Mouse (Mus musculus): Measurements from ENCODE around the gene Ptk7.

Gene Ptk7

DNA sequence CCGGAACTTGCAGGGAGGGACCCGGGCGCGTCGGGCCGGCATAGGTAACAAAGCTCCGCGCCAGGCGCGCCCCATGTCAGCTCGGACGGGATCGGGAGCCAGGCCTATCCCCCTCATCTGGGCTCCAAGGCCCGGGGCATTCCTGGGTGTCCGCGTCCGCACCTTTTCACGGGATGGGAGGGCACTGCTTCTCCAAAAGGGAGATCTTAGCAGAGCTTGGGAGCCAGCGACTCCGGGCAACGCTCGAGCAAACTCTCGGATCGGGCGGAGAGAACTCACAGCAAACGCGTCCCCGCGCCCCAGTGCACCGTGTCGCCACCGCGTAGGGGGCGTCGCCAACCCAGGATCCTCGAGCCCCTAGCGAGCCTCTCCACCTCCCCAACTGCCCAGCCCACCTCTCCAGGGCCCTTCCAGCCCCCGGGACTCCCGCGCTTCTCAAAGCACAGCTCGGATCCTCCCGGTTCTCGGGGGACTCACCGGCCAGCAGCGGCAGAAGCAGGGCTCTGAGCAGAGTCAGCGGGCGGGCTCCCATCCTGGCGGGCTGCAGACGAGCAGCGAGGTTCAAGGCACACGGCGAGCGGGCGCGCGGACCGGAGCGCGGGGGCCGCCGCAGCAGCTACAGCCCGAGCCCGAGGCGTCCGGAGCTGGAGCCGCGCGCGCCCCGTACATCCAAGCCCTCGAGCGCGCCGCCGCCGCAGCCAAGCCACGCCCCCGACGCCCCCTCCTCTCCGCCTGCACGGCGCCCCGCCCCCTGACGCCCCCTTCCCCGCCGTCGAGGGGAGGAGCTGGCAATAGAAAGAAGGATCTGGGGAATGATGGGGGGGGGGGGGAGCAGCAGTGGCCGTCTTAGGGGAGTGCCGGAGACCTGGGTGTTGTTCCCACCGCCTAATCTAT is at the start of gene Ptk7:
Gene Ptk7 (minus strand): TSS at position 714 of the 894 bp plus-strand sequence.
- DNase-seq (ENCODE audit: low read depth, low spot score) = peak; percentile 93

- no peak for DNase-seq (ENCODE audit: low read depth, low spot score)
Measured at GRCm38 (mm10) chr17:46678911-46679310, 49.6 kb upstream of the Ptk7 start.

GRCm38 (mm10) chr17:46678416-46678815 is 49.1 kb upstream of the Ptk7 start, which contains the start of gene Mea1:
Mea1 (plus strand) TSS chr17:46678793.
- DNase-seq (ENCODE audit: low read depth, low spot score) = no peak

DNA sequence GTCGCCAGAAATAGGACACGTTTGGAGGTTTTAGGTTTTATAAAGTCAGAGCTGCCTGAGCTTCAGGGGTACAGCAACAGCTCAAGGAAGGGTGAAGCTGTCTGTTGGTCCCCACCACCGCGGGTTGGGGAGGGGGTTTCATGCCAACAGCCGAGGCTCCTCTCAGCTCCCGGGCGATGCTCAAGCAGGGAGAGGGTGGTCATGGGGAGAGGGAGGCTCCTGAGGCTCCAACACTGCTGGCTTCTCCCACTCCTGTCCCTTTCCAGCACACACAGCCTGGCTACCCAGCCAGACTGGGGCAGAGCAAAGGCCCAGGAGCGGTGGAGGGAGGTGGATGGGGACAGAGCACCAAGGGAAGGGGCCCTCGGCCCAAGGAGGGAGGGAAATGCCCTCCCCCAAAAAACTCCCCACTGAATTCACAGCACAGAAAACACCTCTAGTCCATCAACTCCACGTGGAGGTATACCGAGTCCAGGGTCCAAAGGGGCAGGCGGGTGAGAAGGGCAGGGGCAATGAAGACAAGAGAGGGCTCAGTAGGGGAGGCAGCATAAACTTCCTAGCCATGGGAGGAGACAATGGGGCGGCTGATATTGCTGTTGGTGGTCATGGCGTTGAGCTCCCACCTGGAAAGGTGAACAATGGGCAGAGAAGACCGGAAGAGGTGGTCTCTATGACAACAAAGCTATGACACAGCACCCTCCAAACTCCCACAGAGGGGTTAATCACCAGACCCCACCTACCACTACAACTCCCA is 45.4 kb upstream of the Ptk7 start:
- peak; percentile 89 for DNase-seq (ENCODE audit: low read depth, low spot score)

DNA sequence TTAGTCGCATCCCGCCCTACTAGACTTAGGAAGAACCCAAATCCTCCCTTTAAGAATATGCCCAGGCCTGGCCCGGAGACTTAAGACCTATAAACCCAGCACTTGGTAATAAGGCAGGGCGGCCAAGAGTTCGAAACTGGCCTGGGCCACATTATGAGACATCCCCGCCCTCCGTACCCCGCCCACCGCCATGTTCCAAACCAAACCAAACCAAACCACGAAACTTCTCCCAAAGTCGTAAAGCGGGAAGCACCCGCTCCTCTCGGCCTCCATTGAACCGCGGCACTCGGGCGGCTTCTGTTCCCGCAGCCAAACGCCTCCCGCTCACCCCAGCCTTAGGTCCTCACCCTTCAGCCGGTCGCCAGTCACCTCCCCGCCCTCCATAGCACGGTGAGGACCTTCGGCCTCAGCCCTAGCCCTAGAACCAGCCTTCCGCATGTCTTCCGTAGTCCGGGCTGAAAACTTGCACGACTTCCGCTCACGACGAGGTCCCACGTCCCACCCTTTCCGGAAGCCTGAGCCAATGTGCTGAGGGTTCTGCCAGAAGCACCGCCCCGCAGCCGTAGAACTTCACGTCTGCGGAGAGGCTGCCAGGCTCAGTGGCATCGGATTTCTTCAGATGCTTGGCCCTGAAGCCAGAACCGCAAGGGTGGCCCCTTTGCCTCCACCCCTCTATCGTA is 44.7 kb upstream of the Ptk7 start, which contains the start of gene Rrp36:
Gene Rrp36 (minus strand): TSS at position 503 of the 680 bp plus-strand sequence.
- peak; percentile 98 for DNase-seq (ENCODE audit: low read depth, low spot score)

DNA sequence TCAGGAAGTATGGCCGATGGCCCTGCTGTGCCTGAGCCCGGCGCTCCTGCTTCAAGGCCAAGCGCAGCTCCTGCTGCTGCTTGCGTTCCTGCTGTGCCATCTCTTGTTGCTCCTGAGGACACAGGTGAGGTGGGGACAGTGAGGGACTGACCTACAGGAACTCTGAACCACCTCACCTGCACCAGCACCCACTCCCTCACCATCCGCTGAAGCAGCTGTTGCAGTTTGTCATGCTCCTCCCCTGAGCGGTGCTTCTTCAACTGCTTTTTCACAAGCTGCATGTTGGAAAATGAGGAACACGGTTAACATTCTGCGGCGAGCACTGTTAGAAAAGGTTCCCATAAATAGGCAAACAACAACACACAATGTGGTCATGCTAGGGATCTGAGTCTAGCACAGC is 40.6 kb upstream of the Ptk7 start:
- DNase-seq (ENCODE audit: low read depth, low spot score) = no peak

- DNase-seq (ENCODE audit: low read depth, low spot score) = peak; percentile 65
Measured at GRCm38 (mm10) chr17:46667712-46668111, 38.4 kb upstream of the Ptk7 start.

- DNase-seq (ENCODE audit: low read depth, low spot score) = no peak
Measured at GRCm38 (mm10) chr17:46662730-46663129, 33.4 kb upstream of the Ptk7 start.

- DNase-seq (ENCODE audit: low read depth, low spot score) = no peak
Measured at GRCm38 (mm10) chr17:46661981-46662380, 32.7 kb upstream of the Ptk7 start.

GRCm38 (mm10) chr17:46661351-46661750 is 32.0 kb upstream of the Ptk7 start:
- no peak for DNase-seq (ENCODE audit: low read depth, low spot score)

GRCm38 (mm10) chr17:46656054-46656453 is 26.8 kb upstream of the Ptk7 start:
- no peak for DNase-seq (ENCODE audit: low read depth, low spot score)

DNA sequence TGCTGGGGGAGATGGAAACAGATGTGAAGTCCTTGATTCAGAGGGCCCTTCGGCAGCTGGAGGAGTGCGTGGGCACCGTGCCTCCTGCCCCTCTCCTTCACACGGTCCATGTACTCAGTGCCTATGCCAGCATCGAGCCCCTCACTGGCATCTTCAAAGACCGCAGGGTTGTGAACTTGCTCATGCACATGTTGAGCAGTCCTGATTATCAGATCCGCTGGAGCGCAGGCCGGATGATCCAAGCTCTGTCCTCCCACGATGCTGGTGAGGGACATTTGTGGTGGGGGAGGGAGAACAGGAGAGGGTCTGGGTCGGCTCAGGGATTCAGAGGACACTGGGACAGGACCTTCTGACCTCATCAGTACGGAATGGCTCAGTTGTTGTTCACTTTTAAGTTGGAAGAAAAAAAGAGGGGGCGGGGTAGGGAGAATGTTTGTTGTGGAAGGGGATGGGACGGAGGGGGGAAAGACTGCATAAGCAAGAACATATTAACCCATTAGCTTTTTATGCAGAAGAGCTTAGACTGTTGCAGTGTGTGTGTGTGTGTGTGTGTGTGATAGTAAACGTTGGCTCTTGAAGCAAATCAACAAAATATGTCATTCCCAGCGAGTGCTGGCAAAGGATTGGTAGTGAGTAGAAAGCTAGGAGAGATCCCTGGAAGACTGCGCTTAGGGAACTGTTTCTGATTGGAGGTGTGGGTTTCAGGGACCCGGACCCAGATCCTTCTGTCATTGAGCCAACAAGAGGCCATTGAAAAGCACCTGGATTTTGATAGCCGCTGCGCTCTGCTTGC is 22.6 kb upstream of the Ptk7 start:
- no peak for DNase-seq (ENCODE audit: low read depth, low spot score)

- no peak for DNase-seq (ENCODE audit: low read depth, low spot score)
Measured at GRCm38 (mm10) chr17:46651292-46651691, 22.0 kb upstream of the Ptk7 start.

- DNase-seq (ENCODE audit: low read depth, low spot score) = peak; percentile 95
Measured at GRCm38 (mm10) chr17:46650232-46651031, 21.1 kb upstream of the Ptk7 start, which contains the start of gene Cul7. Cul7 (plus strand) TSS chr17:46650337.

GRCm38 (mm10) chr17:46649811-46650210 is 20.5 kb upstream of the Ptk7 start:
- DNase-seq (ENCODE audit: low read depth, low spot score) = no peak

- no peak for DNase-seq (ENCODE audit: low read depth, low spot score)
Measured at GRCm38 (mm10) chr17:46648436-46648835, 19.1 kb upstream of the Ptk7 start.

DNA sequence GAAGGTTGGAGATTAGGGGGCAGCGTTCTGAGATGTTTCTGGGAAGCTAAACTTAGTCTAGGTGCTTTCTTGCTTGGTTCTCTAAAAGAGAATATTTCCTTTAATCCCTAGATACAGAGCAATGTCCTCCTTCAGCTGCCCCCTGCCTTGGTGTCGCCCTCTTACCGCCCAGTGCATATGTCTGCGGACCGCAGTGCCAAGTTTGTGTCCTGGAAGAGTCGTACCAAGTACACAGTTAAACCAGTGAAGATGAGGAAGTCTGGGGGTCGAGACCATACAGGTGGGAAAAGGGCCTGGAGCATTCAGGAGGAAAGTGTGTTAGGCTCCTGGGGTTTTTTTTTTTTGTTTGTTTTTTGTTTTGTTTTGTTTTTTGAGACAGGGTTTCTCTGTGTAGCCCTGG is 18.0 kb upstream of the Ptk7 start:
- DNase-seq (ENCODE audit: low read depth, low spot score) = no peak

DNA sequence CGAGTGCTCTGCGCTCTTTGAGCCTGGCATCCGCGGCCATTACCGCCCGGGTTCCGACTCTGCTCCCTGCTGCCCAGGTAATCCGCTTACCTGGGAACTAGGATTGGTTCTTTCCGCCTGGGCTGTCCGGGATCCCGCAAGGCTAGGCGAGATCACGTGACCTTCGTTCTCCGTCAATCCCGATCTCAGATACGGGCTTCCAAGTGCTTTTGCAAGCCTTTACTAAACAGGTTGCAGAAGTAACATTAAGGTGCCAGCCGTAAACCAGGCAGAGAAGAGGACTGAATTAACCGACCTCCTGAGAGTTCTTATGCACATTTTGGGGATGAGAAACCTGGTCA is 17.0 kb upstream of the Ptk7 start:
- DNase-seq (ENCODE audit: low read depth, low spot score) = no peak

DNA sequence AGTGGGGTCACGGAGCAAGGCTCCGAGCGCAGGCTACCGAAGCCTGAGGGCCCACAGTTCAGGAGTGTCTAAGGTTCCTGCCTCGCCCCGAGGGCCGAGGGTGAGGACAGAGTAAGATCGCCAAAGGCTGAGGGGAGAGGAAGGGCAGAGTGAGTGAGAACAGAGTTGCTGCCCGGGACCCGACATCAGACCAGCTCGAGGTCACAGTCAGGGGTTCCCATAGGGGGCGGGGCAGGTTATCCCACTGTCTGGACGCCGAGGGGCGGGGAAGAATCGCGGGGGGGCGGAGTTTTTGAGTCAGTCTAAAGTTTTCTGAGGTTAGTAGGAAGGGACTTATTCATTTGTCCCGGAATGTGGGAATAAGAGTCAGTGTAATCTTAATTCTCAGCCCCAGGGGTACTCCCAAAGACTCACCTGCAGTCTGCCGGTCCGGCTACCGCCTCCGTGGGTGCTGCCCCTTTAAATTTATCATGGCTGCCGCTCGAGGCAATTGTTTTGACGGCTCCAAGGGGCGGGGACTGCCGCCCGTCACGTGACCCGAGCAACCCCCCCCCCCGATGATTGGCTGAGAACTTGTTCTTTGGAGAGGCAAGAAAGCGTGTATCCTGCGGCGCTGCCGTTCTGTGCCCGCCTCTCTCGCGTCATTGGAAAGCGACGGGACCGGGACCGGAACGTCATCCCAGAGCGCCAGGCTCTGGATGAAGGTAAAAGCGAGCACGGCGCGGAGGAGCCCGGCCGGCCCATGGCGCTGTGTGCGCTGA is 16.4 kb upstream of the Ptk7 start, which contains the start of the genes Klc4 and Mrpl2:
Gene Klc4 (minus strand): TSS at position 462 of the 761 bp plus-strand sequence.
Gene Mrpl2 (plus strand): TSS at position 669 of the 761 bp plus-strand sequence.
- peak; percentile 99 for DNase-seq (ENCODE audit: low read depth, low spot score)

Measured in R1 (cell line).